Mouse (Mus musculus) liver, postnatal 0 days (tissue): ENCODE results near the gene Rps5.

ENCODE experiments used
- CTCF ChIP-seq: sonication (generic); IDR thresholded peaks from 2 replicates; pipeline ENCODE4 v1.5.1; 2016; ENCODE audit warnings: antibody characterized with exemption, low read depth
- EP300 ChIP-seq: IDR thresholded peaks from 2 replicates; pipeline ENCODE4 v1.6.1; 2016; ENCODE audit warnings: antibody characterized with exemption, low read depth, mild to moderate bottlenecking

DNA sequence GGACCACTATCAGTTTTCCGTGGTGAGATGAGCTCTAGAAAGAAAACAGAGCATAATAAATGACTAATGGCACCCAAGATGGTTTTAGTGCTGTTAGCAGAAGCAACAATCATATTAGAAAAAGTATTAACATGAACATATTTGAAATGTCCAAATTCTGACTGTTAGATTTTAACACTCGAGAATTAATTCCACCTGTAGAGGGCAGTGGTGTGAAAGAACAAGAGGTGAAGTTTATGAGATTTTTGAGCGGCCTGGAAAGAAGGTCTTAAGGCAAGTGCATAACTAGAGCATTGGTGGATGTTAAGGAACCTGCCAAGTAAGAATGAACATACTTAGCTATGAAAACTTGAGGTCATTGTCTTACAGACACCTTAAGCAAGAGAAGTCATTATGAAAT is 47.8 kb upstream of the Rps5 start:
- peak; percentile 59 for TF ChIP-seq CTCF
- TF ChIP-seq EP300: no peak
